Mouse (Mus musculus) heart, adult 9 months (tissue): Measurements from ENCODE around the gene Tcta.
"Not testable (repeated sequence)": the region's sequence is repeated elsewhere in the genome, so short reads cannot be mapped to it uniquely, and the experiment has no call there.

Experiments used
- DNase-seq, 2 experiments: peaks; one replicate each; pipeline ENCODE4 v3.0.0; 2022; ENCODE audit warnings: low spot score in 2 of 2

Tcta gene

GRCm38 (mm10) chr9:108305629-108306520, at the start of gene Tcta, which contains the start of gene Rhoa:
Gene Tcta (minus strand): TSS chr9:108306160.
Gene Rhoa (plus strand): TSS chr9:108306129.
- DNase-seq, result peak; percentile 100

- no peak for DNase-seq
Measured at GRCm38 (mm10) chr9:108349727-108350126, 43.8 kb upstream of the Tcta start.

GRCm38 (mm10) chr9:108348290-108348680, 42.3 kb upstream of the Tcta start:
- DNase-seq, result no peak

GRCm38 (mm10) chr9:108347540-108348289, 41.8 kb upstream of the Tcta start, which contains the start of gene Usp4:
Gene Usp4 (plus strand): TSS chr9:108347853.
- DNase-seq, result peak; percentile 90 to 93

- DNase-seq, result no peak
Measured at GRCm38 (mm10) chr9:108347024-108347423, 41.1 kb upstream of the Tcta start.

- DNase-seq, result no peak
Measured at GRCm38 (mm10) chr9:108344471-108344870, 38.5 kb upstream of the Tcta start.

GRCm38 (mm10) chr9:108343835-108344234, 37.9 kb upstream of the Tcta start:
- no peak for DNase-seq

- no peak for DNase-seq
Measured at GRCm38 (mm10) chr9:108343331-108343730, 37.4 kb upstream of the Tcta start.

GRCm38 (mm10) chr9:108342301-108342831, 36.4 kb upstream of the Tcta start:
- DNase-seq, result peak; percentile 21 to 51

GRCm38 (mm10) chr9:108341801-108342200, 35.8 kb upstream of the Tcta start:
- DNase-seq, result no peak

- DNase-seq, result no peak
Measured at GRCm38 (mm10) chr9:108341139-108341475, 35.1 kb upstream of the Tcta start.

- DNase-seq, result peak; percentile 39 to 55
Measured at GRCm38 (mm10) chr9:108340258-108341138, 34.5 kb upstream of the Tcta start.

- peak; percentile 27 to 32 for DNase-seq
Measured at GRCm38 (mm10) chr9:108339886-108340257, 33.9 kb upstream of the Tcta start.

GRCm38 (mm10) chr9:108338886-108339781, 33.2 kb upstream of the Tcta start, which contains the start of gene Gpx1:
Gene Gpx1 (plus strand): TSS chr9:108338903.
- peak; percentile 95 to 98 for DNase-seq

GRCm38 (mm10) chr9:108338551-108338885, 32.6 kb upstream of the Tcta start:
- no peak for DNase-seq

- no peak for DNase-seq
Measured at GRCm38 (mm10) chr9:108337848-108338550, 32.0 kb upstream of the Tcta start.

GRCm38 (mm10) chr9:108325811-108326210, 19.9 kb upstream of the Tcta start:
- no peak for DNase-seq

- no peak for DNase-seq
Measured at GRCm38 (mm10) chr9:108324784-108325183, 18.8 kb upstream of the Tcta start.

- not testable (repeated sequence) for DNase-seq
Measured at GRCm38 (mm10) chr9:108322054-108322453, 16.1 kb upstream of the Tcta start.

- DNase-seq, result no peak
Measured at GRCm38 (mm10) chr9:108318462-108318861, 12.5 kb upstream of the Tcta start.
